Mouse (Mus musculus): ENCODE results near the gene Ccnb1ip1.

DNA sequence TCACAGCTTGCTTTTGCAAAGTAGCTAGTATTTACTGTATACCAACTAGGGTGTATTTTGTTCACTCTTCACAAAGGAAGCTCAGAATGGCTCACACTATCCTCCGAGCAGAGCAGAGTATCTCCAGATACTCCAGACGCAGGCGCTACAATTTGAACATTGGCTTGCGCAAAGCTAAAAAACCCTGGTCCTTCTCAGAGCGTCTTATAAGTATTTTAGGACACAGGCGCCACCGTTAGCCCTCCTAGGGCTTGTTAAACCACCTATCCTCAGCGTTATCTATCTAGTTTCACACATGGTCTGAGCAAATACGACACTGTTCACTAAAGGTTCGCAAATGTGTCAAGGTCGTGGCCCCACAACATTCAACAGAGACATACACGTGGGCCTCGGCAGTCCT lies 2.8 kb downstream of the Ccnb1ip1 start:
- TF ChIP-seq CTCF (IDR thresholded peaks at IDR 0.05; ENCODE audit: extremely low read depth, insufficient read length, insufficient replicate concordance, low read depth, low read length) = no peak
- TF ChIP-seq POLR2A (IDR thresholded peaks at IDR 0.05; ENCODE audit: low read depth, low read length) = no peak
